Mouse (Mus musculus) left cerebral cortex, postnatal 25 days (tissue): ENCODE measurements around the gene Actr6. TPM values are rescaled to one million over a fixed set of nuclear protein-coding genes. Genes with fewer than 3 reads are reported as not detected.
A peak's percentile ranks its signal among the peaks of the same experiment; 100 is the strongest.

ENCODE experiments used
- DNase-seq, 2 experiments: peaks; one replicate each; pipeline ENCODE4 v3.0.0; 2022; ENCODE audit warnings: low spot score in 2 of 2, mixed read lengths in 1 of 2
- intact Hi-C: fragments of 180-260 bp; cut with DNase I; formaldehyde crosslinking; loops from one replicate; pipeline ENCODE4 v1.15.1; 2025
- total RNA-seq, 2 experiments: library from RNA; stranded (reverse); gene quantifications; 2 replicates each; pipeline ENCODE4 v1.2.3; 2021

Actr6 gene
- total RNA-seq = 10 to 100 TPM; 18.5 to 25.2 TPM

GRCm38 (mm10) chr10:89732001-89732794 lies at the start of gene Actr6:
TSS of gene Actr6 (minus strand) at chr10:89732295.
- intact Hi-C loops = no loop called here
- peak; percentile 93 to 96 for DNase-seq

DNA sequence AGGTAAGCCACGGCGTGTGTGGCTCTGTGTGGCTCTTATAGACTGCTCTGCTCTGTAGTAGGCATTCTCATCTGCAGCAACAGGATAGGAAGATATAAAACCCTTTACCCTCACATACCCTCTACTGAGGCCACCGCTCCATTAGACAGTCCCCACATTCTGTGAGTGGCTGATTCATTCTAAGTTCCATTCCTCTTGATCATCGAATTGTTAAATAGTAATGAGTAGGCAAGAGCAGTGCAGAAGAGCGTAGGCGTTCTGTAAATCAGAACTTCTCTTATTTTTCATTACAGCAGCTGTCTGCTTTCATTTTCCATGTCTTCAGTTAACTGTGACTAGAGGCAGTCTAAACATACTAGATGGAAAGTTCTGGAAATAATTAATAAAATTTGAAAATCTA lies 43.9 kb upstream of the Actr6 start:
- intact Hi-C loops = no loop called here
- no peak for DNase-seq

GRCm38 (mm10) chr10:89771894-89772293 lies 39.8 kb upstream of the Actr6 start:
- intact Hi-C loops = no loop called here

GRCm38 (mm10) chr10:89769096-89769495 lies 37.0 kb upstream of the Actr6 start:
- intact Hi-C loops = no loop called here
- DNase-seq = no peak

More at GRCm38 (mm10) chr10:89771894-89772293, 39.8 kb upstream of the Actr6 start:
- DNase-seq = no peak

DNA sequence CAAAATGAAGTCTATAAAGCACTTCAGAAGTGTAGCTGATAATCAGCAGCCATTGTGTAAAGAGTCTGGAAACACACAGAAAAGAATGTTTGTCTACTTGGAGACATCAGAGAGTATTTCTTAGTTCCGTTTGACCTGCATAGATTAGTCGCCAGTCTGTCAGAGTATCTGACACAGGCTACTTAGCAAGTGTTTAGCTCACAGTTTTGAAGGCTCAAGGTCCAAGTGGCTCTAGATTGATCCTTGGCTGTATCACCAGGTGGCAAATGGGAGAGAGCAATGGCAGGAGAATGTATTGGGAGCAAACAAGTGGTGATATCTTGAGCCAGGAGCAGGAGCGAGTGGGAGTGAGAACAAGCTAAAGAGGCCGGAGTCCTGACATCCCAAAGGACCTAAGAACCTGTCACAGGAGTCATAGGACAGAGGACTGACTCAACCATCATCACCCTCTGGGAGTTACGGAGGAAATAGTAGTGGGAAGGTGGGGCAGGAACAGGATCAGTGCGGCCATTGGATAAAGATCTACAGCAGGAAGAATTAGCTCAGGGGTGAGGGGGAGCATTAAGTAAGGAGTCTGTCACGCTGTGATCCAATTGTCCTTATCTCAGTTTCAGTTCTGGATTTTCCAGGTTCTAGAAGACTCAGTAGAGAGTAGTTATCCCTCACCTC lies 36.4 kb upstream of the Actr6 start:
- intact Hi-C loops = no loop called here
- no peak for DNase-seq

DNA sequence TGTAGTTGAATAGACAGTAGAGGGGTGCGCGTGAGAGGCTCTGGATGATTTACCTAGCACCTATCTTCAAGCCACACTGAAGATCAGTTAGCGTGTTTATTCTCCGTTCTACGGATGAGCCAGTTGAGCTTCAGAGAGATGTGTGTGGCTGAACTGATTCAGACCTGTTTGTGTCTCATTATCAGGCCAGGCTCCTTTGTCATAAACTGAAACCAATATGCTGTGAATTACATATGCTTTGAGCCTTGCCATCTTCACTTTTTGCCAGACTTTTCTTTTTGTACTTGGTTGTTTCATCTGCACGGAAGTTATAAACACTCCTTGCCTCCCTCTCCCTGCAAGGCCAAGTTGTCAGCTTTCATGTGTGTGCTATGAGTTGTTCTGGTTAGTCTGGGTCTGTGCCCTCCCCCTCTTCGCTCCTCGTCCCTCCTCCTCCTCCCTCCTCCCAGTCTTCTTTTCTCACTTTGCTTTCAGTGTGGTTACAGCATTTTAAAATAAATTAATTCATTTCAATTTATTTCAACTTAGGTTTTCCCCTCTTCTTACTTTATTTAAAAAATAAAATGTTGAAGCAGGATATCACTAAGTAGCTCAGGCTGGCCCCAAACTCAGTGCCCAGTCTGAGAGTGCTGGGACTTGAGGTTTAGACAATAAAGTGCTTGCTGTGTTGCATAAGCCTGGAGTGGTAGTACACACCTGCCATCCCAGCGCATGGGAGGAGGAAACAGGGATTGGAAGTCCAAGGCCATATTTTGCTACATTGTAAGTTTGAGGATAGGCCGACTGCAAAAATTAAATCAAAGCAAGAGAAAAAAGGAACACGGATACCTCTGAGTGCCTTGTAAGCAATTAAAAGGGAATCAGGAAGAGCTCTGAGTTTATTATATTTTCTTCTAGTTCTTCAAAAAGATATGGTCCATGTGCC lies 34.0 kb upstream of the Actr6 start:
- no peak for DNase-seq
- intact Hi-C loops = no loop called here

- no peak for DNase-seq
- intact Hi-C loops = no loop called here
Observed at GRCm38 (mm10) chr10:89764457-89765121, 32.5 kb upstream of the Actr6 start.

DNA sequence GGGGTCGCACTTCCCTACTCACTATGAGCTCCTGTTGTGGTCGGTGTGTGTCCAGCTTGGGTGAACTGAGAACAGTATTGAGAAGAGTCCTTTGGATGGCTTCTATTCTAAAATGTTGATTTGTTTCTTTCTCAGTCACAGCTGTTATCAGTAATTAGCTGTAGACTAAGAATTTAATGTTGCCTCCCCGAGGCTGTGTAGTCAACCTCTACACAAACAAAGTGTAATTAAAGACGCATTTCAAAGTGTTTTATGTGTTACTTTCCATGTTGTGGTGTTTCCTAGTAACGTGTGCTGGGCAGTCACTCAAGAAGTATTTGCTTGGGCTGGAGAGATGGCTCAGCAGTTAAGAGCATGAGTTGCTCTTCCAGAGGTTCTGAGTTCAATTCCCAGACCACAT lies 28.7 kb upstream of the Actr6 start:
- intact Hi-C loops = no loop called here

GRCm38 (mm10) chr10:89755231-89755630 lies 23.1 kb upstream of the Actr6 start:
- intact Hi-C loops = no loop called here

More for the DNA sequence above, 28.7 kb upstream of the Actr6 start:
- DNase-seq = no peak

DNA sequence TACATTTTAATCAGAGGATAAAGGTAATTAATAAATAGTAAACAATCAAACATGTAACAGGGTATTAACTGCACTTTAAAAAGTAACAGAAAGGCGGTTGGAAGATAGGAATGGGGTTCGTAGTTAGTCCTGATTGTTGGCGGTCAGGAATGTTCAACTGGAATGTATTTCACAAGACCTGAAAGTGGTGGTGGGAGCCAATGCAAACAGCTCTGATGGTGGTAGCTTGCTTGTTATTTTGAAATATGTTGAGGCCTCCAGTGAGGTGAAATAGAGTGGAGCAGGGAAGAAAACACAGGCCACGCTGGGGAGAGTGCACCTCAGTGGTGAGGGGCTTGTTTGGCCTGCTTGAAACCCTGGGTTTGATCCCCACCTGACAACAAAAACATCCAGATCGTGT lies 19.0 kb upstream of the Actr6 start:
- intact Hi-C loops = no loop called here

More at GRCm38 (mm10) chr10:89755231-89755630, 23.1 kb upstream of the Actr6 start:
- DNase-seq = no peak

DNA sequence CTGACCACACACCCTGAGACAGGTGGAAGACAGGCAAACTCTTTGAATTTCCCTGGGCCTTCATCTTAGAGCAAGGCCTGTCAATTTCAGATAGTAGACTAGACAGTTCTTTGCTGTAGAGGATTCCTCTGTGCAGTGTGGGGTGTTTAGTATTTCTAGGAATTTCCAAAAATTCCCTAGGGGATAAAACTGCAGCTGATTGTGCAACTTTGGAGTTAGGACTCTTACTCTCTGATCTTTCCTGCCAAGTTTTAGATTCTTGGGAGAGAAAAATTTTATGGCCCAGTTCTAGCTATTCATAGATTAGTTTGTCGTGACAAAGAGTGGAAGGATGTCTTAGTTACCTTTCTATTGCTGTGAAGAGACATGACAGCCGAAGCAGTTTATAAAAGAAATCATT lies 16.5 kb upstream of the Actr6 start:
- intact Hi-C loops = no loop called here
- no peak for DNase-seq

More for the DNA sequence above, 19.0 kb upstream of the Actr6 start:
- DNase-seq = no peak

GRCm38 (mm10) chr10:89747911-89748310 lies 15.8 kb upstream of the Actr6 start:
- no peak for DNase-seq
- intact Hi-C loops = no loop called here

DNA sequence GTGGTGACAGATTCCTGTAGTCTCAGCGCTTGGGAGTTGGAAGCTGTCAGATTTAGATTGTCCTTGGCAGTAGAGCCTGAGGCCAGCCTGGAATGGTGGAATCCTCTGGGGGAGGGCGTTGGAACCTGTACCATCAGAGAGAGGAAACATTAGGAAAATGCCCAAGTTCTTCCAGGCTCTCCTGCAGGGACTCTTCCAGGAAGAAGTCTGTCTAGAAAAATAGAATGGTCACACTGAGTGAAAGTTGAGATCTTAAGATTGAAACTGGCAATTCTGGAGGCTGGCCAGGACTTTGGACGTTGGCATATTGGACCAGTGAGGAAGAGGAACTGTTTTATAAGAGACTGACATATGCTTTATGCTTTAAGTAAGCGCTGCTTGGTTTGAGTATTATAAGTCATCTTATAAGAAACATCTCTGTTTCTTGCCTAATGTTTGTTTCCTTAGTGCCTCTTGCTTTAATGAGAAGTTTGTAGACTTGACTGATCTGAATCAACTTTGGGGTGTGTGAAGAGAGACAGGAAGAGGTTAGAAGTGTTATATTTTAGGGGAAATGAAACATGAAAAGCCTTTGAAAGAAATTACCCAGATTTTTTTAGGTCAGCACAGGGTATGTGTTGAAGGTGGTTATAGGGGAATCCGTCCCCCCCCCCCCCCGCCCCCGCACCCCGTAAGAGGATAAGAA lies 15.3 kb upstream of the Actr6 start:
- DNase-seq = no peak
- intact Hi-C loops = no loop called here

DNA sequence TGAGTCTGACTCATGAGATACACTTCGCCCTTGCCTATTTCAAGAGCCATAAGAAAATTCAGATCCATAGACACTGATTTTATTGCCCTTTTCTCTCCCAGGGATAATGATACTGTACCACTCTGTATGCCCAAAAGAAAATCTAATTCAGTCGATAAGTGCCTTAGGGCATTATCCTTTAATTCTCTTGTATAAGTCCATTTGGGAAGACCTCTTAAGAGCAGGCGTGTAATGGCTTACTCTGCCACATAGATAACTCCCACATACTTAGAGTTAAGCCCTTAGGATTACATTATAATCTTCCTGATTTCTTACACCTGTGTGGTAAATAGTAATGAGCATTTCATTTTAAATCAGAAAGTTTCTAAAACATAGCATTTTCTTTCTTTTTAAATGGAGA lies 14.5 kb upstream of the Actr6 start:
- intact Hi-C loops = no loop called here

GRCm38 (mm10) chr10:89745666-89746020 lies 13.5 kb upstream of the Actr6 start:
- intact Hi-C loops = no loop called here
- DNase-seq = peak in 1 of 2 experiments; percentile 46

More for the DNA sequence above, 14.5 kb upstream of the Actr6 start:
- no peak for DNase-seq

GRCm38 (mm10) chr10:89744871-89745665 lies 13.0 kb upstream of the Actr6 start, which contains the start of gene Uhrf1bp1l:
TSS of gene Uhrf1bp1l (plus strand) at chr10:89744991.
- intact Hi-C loops = no loop called here
- DNase-seq = peak; percentile 87 to 88

GRCm38 (mm10) chr10:89744341-89744740 lies 12.2 kb upstream of the Actr6 start:
- DNase-seq = no peak
- intact Hi-C loops = no loop called here

DNA sequence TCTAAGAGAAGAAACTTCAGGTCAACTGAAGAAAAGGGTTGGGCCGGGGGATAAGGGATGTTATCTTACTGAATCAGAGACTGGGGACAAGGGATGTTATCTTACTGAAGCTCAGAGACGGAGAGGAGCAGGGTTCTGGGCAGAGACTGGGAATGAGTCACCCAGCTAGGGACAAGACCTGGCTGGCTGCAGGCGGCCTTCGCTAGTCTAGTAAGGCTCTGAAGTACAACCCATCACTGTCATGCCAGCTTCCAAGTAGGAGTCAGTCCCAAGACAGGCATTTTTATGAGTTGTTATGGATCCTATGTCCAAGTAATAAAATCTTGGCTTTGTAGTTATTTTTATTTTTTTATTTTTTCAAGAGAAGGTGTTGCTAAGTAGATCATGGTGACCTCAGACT lies 11.2 kb upstream of the Actr6 start:
- intact Hi-C loops = no loop called here
- DNase-seq = no peak
